13 mouse cellular contexts compared by ENCODE assay signal in the genomic region with DNA sequence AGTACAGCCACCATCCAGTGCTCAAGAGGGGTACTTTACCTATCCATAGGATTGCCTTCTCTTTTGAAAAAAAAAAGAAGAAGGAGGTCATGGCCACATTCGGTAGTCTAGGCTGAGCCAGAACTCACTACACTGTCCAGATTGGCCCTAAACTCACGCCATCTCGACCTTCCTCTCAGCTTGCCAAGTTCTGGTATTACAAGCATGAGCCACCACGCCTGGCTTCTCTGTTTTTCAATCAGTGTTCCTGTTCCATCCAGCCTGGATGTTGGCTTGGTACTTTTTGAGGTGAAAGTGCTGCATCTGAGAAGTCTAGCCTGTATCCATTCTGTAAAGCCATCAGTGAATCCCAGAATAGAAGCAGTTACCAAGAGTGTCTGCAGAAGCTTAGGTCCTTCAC. TPM values are rescaled to one million over a fixed set of nuclear protein-coding genes. Genes with fewer than 3 reads are reported as not detected.
"Had no signal": no experiment of that assay in that cellular context is flagged by ENCODE, and none has a peak within 500 bp of the region (broad histone marks: within the 10 kb centered on the region; RNA-seq: fewer than 3 reads in every experiment).

No protein-coding gene starts in this region.

- H3K27ac ChIP-seq: kidney, postnatal 0 days; limb, embryonic 13.5 days; liver, embryonic 13.5 days; midbrain, embryonic 10.5 days; midbrain, embryonic 15.5 days; neural tube, embryonic 13.5 days had no signal

- DNase-seq: left cerebral cortex, postnatal 4 days; liver, embryonic 13.5 days; lung, postnatal 36 days; retina, postnatal 1 day; thymus, postnatal 36 days had no signal

- H3K9me3 ChIP-seq: limb, embryonic 13.5 days; liver, embryonic 13.5 days; midbrain, embryonic 10.5 days; midbrain, embryonic 15.5 days; neural tube, embryonic 13.5 days had no signal

- H3K4me3 ChIP-seq: limb, embryonic 13.5 days; liver, embryonic 13.5 days; midbrain, embryonic 10.5 days; midbrain, embryonic 15.5 days; neural tube, embryonic 13.5 days had no signal

- ATAC-seq: midbrain, embryonic 15.5 days had no signal

- H3K9ac ChIP-seq: liver, embryonic 13.5 days; midbrain, embryonic 15.5 days; neural tube, embryonic 13.5 days had no signal

- H3K27me3 ChIP-seq: limb, embryonic 13.5 days; liver, embryonic 13.5 days; midbrain, embryonic 15.5 days had no signal

- H3K36me3 ChIP-seq: midbrain, embryonic 15.5 days had no signal

RNA-seq across cellular contexts. Expression of gene Clrn2, which starts 42.9 kb away (rescaled TPM):
- total RNA-seq: layer of hippocampus, postnatal 10 days; left cerebral cortex, postnatal 4 days; megakaryocyte progenitor cell, adult 5-6 weeks; monocyte, adult 5-6 weeks had no signal
